Mouse (Mus musculus) heart, postnatal 0 days (tissue): ENCODE measurements at regions not wholly inside any gene's neighbourhood (a gene's known extent, or its start where the extent isn't known, plus 50 kb on each side); places are given as distances from the start of the nearest gene placed in this dataset.

Source experiments
- CTCF ChIP-seq: IDR thresholded peaks from 2 replicates; pipeline ENCODE4 v1.5.1; 2016; ENCODE audit warnings: antibody characterized with exemption, control low read depth, low read depth
- EP300 ChIP-seq: IDR thresholded peaks from 2 replicates; pipeline ENCODE4 v1.6.1; 2016; ENCODE audit warnings: antibody characterized with exemption, low read depth

DNA sequence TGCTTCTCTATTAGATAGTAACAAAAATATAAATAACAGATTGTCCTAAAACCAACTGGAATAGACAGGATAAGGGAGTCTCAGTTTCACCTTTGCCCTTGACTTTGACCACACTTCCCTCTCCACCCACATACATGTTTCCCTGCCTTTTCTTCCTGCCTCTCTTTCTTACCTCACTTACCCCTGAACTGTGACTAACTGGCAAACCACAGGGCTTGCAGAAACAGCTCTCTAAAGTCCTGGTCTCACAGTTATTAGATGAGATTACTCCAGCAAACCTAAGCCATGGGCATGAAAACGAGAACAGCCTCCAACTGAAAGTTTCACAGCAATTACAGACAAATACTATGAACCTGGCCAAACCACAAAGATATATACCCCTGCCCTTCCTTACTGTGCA lies 188.3 kb upstream of the Tas2r134 start:
- TF ChIP-seq CTCF (no peak), EP300 (no peak)
